Mouse (Mus musculus): ENCODE results near the gene Scnn1a.

GRCm38 (mm10) chr6:125344866-125345265 lies 24.4 kb downstream of the Scnn1a start:
- no peak for TF ChIP-seq POLR2A (IDR thresholded peaks at IDR 0.05; ENCODE audit: borderline replicate concordance, control insufficient read depth, low read depth, low read length)
- TF ChIP-seq CTCF (IDR thresholded peaks at IDR 0.05; ENCODE audit: control insufficient read depth, insufficient read depth, low read length): no peak

Measured in bone marrow, adult 2 months (tissue).